Mouse (Mus musculus): ENCODE results near the gene Gm6358. TPM values are rescaled to one million over a fixed set of nuclear protein-coding genes. Genes with fewer than 3 reads are reported as not detected.
"Not testable (repeated sequence)": the region's sequence is repeated elsewhere in the genome, so short reads cannot be mapped to it uniquely, and the experiment has no call there.

The Gm6358 gene
- polyA plus RNA-seq (2012; rRNA removed), result not detected in 2 replicates

GRCm38 (mm10) chr16:89140551-89140950 lies at the start of gene Gm6358:
Gm6358 (plus strand) TSS chr16:89140851.
- DNase-seq (ENCODE audit: low read depth), result no peak

GRCm38 (mm10) chr16:89150786-89151185 lies 10.1 kb downstream of the Gm6358 start, which contains the start of gene Gm10061:
Gm10061 (plus strand) TSS chr16:89151086.
- no peak for DNase-seq (ENCODE audit: low read depth)

DNA sequence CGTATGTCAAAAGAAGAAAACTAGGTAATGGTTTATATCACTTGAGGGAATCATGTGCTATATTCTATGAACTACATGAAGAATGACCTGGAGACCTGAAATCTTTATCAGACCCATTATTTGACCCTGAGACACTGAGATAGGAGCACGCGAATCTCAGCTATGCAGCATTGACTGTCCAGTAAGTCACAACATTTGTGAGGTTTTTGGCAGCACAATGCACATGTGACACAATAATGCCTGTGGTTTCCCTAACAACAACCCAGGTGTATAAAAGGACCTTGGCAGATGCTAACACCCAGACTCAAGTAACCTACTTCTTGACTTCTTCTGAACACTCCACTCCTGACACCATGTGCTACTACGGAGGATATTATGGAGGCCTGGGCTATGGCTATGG lies 17.0 kb downstream of the Gm6358 start, which contains the start of gene Gm9789:
Gene Gm9789, plus strand, starts transcription at position 301 of the 400 bp plus-strand sequence.
- DNase-seq (ENCODE audit: low read depth), result no peak

- DNase-seq (ENCODE audit: low read depth), result not testable (repeated sequence)
Measured at GRCm38 (mm10) chr16:89169190-89169589, 28.5 kb downstream of the Gm6358 start, which contains the start of gene Gm7735. Gm7735 (plus strand) TSS chr16:89169490.

DNA sequence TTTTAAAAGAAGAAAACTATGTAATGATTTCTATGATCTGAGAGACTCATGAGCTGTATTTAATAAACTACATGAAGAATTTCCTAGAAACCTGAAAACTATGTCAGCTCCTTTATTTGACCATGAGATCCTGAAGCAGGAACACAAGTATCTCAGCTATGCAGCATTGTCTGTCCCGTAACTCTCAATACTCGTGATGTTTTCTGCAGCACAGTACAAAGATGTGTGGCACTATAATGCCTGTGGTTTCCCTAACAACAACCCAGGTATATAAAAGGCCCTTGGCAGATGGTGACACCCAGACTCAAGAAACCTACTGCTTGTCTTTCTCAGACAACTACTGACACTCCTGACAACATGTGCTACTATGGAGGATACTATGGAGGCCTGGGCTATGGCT lies 33.8 kb downstream of the Gm6358 start, which contains the start of gene 1110057P08Rik:
Gene 1110057P08Rik, plus strand, starts transcription at position 301 of the 400 bp plus-strand sequence.
- no peak for DNase-seq (ENCODE audit: low read depth)

DNA sequence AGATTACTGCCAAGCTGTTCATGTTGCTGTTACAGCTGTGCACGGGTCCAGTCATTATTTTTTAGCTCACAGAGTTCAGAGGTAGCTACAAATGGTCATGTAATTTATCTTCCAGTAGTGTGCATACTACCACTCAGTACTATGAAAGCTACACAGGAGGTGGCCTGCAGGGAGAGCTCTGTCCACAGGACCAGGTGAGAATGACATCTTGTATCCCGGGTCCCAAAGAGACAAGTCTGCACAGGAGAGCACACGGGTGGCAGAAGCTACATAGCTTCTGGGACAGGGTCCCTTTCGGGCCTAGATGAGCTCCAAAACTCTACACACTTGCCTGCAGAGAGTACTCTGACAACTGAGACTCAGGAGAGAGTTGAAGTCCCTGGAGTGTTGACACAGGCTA lies 48.0 kb downstream of the Gm6358 start:
- no peak for DNase-seq (ENCODE audit: low read depth)

Other genes with a start within 250 kb of the Gm6358 start
- not detected in 2 replicates for gene Krtap19-5, start 244.4 kb upstream of the Gm6358 start, polyA plus RNA-seq (2012; rRNA removed)
- not detected in 2 replicates for gene Krtap19-9b, start 208.6 kb upstream of the Gm6358 start, polyA plus RNA-seq (2012; rRNA removed)
- not detected in 2 replicates for gene Krtap16-3, start 178.0 kb upstream of the Gm6358 start, polyA plus RNA-seq (2012; rRNA removed)
- gene Krtap22-2, start 130.1 kb upstream of the Gm6358 start, polyA plus RNA-seq (2012; rRNA removed), result not detected in 2 replicates
- gene Gm10229, start 125.6 kb upstream of the Gm6358 start, polyA plus RNA-seq (2012; rRNA removed), result not detected in 2 replicates
- gene Krtap6-1, start 109.2 kb upstream of the Gm6358 start, polyA plus RNA-seq (2012; rRNA removed), result not detected in 2 replicates
- not detected in 2 replicates for gene Gm10228, start 99.4 kb upstream of the Gm6358 start, polyA plus RNA-seq (2012; rRNA removed)
- gene Krtap6-5, start 93.0 kb upstream of the Gm6358 start, polyA plus RNA-seq (2012; rRNA removed), result not detected in 2 replicates
- gene 1110025L11Rik, start 76.8 kb upstream of the Gm6358 start, polyA plus RNA-seq (2012; rRNA removed), result not detected in 2 replicates
- gene Krtap6-3, start 56.8 kb upstream of the Gm6358 start, polyA plus RNA-seq (2012; rRNA removed), result not detected in 2 replicates
- not detected in 2 replicates for gene Gm10061, start 10.2 kb downstream of the Gm6358 start, polyA plus RNA-seq (2012; rRNA removed)
- gene Gm9789, start 17.1 kb downstream of the Gm6358 start, polyA plus RNA-seq (2012; rRNA removed), result not detected in 2 replicates
- gene Gm7735, start 28.6 kb downstream of the Gm6358 start, polyA plus RNA-seq (2012; rRNA removed), result not detected in 2 replicates
- gene 1110057P08Rik, start 33.9 kb downstream of the Gm6358 start, polyA plus RNA-seq (2012; rRNA removed), result not detected in 2 replicates
- not detected in 2 replicates for gene Krtap20-2, start 65.0 kb downstream of the Gm6358 start, polyA plus RNA-seq (2012; rRNA removed)